Mouse (Mus musculus) left cerebral cortex, postnatal 10 days (tissue): ENCODE results near the gene Kalrn. TPM values are rescaled to one million over a fixed set of nuclear protein-coding genes. Genes with fewer than 3 reads are reported as not detected.

Experiments
- DNase-seq, 2 experiments: peaks; one replicate each; pipeline ENCODE4 v3.0.0; 2021 to 2022; ENCODE audit warnings: low spot score in 2 of 2, mixed read lengths in 1 of 2; ENCODE audit errors: extremely low spot score in 1 of 2
- intact Hi-C: fragments of 180-260 bp; cut with DNase I; formaldehyde crosslinking; loops from one replicate; pipeline ENCODE4 v1.15.1; 2025
- total RNA-seq, 2 experiments: library from RNA; stranded (reverse); gene quantifications; 2 replicates each; pipeline ENCODE4 v1.2.3; 2021

The Kalrn gene
- total RNA-seq, 2 experiments from 2014 or later: 318 to 335 TPM

- intact Hi-C loops: no loop called here
- DNase-seq: peak; percentile 59 to 69
These were observed 310.4 kb downstream of the Kalrn start for GRCm38 (mm10) chr16:34262731-34263460.

- intact Hi-C loops: no loop called here
These were observed 312.1 kb downstream of the Kalrn start for GRCm38 (mm10) chr16:34260971-34261924.

GRCm38 (mm10) chr16:34254646-34255022 is 318.7 kb downstream of the Kalrn start:
- intact Hi-C loops: no loop called here
- no peak for DNase-seq

More at GRCm38 (mm10) chr16:34260971-34261924, 312.1 kb downstream of the Kalrn start:
- DNase-seq: no peak

DNA sequence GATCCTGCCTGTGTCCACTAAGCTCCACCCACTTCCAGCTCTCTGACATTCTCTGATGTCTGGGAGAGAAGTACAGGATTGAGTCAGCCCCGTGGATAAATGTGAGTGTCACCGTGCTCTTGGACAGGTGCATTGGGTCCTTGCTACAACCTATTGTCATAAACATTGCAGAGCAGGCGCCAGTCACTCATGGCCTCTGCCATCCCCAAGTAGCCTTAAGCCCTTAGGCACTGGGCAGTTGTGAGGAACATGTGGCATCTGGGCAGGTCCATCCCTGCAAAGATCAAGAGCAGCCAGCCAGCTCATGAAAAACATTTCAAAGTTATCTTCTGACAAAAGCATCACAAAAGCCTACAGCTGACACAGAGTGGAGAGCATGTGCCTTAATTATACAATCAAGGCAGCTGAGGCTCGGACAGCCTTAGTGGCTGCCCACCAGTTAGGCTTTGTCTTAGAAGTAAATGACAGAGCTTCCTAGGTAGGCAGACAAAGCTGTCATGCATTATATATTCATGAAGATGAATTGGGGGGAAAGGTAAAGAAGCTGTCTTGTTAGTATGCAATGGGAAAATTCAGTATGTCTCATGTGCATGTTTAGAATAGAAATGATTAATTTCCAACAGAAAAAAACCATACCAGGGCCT is 319.2 kb downstream of the Kalrn start:
- intact Hi-C loops: no loop called here
- no peak for DNase-seq

DNA sequence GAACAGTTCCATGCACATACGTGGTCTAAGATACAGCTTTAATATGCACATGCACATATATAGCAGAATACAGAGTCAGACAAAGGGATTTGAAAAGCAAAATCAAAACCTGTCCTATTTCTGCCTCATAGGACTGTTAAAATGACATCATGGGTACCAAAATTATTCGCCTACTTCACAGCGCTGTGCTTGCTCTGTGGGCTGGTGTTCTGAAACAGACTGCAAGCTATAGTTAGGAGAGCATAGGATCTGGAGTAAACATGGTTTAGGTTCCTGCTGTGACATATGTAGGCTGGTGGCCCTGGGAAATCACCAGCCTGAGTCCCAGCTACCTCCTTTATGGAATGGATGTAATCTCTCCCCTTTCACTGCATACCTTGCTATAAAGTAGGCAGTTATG is 320.7 kb downstream of the Kalrn start:
- DNase-seq: no peak

GRCm38 (mm10) chr16:34248256-34248655 is 325.1 kb downstream of the Kalrn start:
- intact Hi-C loops: no loop called here
- no peak for DNase-seq

More for the DNA sequence above, 320.7 kb downstream of the Kalrn start:
- intact Hi-C loops: no loop called here

DNA sequence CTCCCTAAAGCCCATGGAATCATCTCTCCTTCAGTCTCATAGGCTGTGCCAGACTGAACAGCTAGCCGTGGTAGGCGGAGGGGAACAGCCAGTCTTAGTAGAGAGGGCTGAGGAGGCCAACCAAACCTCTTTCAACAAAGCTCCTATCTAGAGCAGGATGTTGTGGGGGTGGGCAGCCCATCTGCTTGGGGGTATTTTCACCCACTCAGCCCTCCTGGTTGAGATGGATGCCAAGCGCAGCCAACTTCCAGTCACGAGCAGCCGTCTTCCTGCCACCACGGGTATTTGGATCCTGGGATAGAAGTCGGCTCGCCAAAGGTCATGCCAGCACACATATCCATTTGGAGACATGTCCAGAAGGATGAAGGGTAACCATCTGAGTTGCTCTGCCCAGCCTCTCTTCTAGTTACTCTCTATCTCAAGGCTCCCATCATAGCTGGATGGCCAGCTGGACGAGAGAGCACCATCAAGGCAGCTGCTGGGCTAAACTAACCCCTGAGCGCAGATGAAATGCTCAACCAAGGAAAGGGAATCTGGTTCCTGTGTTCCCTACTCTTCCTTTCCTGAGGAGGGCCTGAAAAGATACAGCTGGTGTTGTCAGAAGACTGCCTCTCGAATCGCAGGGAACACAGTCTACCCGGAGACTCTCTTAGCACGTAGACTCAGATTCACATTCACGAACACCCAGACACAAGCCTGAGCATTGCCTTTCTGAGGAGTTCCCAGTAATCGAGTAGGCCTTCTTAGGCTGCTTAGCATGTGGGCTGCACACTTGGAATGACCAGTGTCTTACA is 331.2 kb downstream of the Kalrn start:
- intact Hi-C loops: no loop called here
- peak; percentile 69 to 72 for DNase-seq

GRCm38 (mm10) chr16:34239618-34240017 is 333.7 kb downstream of the Kalrn start:
- no peak for DNase-seq
- intact Hi-C loops: no loop called here

DNA sequence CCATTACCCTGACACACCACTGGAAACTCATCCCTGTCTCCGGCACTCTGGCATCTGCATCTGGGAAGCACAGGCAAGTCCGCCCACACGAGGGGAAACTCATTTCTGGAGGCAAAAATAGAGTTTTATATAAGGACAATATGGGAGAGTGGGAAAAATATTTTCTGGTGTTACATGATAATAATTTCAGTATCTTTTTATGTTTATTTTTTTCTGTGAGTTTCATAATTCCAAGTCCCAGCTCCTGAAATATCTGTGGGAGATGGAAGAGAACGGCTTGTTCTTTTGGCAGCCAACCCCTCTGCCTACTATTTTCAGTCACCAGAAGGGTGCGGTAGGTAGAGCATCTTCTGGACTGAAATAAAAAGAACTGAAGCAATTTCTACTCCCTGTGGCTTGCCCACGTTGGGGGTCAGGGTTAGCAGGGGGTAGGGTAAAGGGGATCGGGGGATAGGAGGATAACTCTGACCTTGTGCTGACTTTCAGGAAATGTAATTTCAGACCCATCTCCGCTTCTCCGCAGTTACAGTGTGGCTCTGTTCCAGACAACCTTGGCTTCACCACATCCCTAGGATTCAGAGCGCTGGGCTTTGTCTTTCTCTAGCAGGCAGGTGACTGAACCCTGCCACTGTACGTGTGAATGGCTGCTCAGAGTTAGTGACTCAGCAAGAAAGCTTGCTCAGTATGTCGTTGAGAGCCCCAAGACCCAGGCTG is 336.3 kb downstream of the Kalrn start:
- peak in 1 of 2 experiments; percentile 68 for DNase-seq
- intact Hi-C loops: no loop called here

- intact Hi-C loops: no loop called here
- no peak for DNase-seq
These were observed 338.2 kb downstream of the Kalrn start for GRCm38 (mm10) chr16:34235086-34235485.

DNA sequence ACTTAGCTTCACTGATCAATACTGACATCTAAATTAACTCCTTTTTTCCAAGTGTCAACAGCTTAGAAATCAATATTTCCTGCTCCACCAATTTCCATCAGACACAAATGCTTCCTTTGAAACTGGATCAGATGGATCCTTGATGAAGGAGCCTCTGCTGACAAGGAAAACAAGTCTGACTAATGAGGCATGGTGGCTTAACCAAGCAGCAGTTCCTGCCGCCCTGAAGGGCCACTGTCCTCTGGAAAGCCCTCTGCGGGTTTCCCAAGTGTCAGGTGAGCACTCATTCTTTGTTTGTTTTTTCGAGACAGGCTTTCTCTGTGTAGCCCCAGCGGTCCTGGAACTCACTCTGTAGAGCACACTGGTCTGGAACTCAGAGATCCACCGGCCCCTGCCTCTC is 341.4 kb downstream of the Kalrn start:
- intact Hi-C loops: no loop called here

DNA sequence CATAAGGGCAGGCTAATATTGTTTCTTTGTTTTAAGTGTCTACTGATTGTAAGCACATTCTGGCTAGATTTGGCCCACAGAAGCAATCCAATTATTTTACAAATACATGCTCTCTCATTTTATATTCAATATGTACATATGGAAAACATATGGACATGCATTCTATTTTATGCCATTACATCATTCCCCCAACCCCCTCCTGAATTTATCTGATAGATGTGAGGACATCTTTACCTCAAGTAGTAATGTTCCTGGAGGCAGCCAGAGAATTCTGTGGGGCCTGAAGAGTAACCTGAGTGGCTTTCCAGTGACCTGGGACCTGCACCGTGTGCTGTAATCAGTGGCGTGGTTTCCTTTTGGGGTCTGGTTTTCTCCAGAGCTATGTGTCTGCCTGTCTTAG is 342.2 kb downstream of the Kalrn start:
- DNase-seq: no peak
- intact Hi-C loops: no loop called here

More for the DNA sequence above, 341.4 kb downstream of the Kalrn start:
- no peak for DNase-seq

GRCm38 (mm10) chr16:34229350-34229749 is 344.0 kb downstream of the Kalrn start:
- DNase-seq: no peak
- intact Hi-C loops: no loop called here

DNA sequence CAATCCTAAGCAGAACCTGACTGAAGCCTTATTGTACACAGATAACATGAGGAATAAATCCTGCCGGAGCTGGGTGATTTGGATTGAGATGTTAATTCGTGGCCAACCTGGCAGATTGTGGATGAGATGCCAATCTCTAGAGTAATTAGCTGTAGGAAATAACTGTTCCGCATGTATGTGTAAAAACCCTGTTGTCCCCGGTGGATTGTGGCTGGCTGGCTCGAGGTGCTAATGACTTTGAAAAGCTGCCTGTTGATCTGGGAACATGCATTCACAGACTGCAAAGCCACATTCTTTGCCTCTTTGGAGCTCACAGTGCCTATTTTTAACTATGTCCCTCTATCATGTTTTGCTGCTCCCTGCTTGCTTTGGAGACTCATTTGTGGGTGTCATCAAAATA is 344.7 kb downstream of the Kalrn start:
- intact Hi-C loops: no loop called here
- DNase-seq: no peak

- intact Hi-C loops: no loop called here
- no peak for DNase-seq
These were observed 361.2 kb downstream of the Kalrn start for GRCm38 (mm10) chr16:34212160-34212559.

DNA sequence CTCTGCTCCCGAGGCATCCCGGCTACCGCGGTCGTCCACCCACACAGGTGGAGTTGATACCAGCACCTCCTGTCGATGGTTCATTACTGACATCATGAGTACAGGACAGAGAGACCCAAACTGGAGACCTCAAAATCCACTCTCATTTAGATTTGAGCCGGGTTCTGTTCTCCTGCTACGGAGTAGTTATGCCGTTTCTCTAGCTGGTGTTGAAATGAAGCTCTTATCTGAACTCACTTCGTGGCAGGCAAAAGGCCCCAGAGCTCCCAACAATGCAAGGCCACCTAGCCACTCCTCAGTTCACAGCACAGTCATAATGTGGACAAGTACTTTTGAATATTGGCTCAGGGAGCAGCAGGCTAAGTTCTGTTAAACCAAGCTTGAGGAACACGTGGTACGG is 362.1 kb downstream of the Kalrn start:
- no peak for DNase-seq
- intact Hi-C loops: no loop called here

DNA sequence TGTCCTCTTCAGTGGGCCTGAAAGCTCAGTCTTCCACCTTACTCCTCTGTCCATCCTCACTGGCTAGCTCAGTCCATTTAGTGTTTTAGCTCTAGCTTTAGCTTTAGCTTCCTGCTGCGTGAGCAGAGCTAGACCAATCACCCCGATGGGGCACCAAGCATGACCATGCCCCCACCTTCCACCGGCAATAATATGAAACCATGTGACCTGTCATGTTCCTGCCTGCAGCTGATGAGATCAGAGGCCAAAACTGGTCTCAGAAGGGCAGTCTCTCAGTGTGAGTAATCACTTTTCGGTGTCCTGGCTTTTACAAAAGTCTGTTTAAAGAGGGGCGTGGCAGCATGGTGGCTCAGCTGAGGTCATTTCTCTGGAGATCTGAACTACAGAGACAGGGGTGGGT is 364.6 kb downstream of the Kalrn start:
- intact Hi-C loops: loop anchor here (10.0 kb wide), 1 partner anchor 496 kb away; no protein-coding TSS in a partner anchor
- DNase-seq: no peak

- no peak for DNase-seq
- intact Hi-C loops: loop anchor here (10.0 kb wide), 1 partner anchor 497 kb away; no protein-coding TSS in a partner anchor
These were observed 365.4 kb downstream of the Kalrn start for GRCm38 (mm10) chr16:34207972-34208371.
